Mouse (Mus musculus): ENCODE data around the gene Ccdc96. TPM values are rescaled to one million over a fixed set of nuclear protein-coding genes. Genes with fewer than 3 reads are reported as not detected.

Gene Ccdc96
- 1 to 10 TPM; 1.0 to 1.2 TPM for total RNA-seq (2021)

- peak; percentile 99 for DNase-seq (ENCODE audit: low spot score in 2 of 2)
- intact Hi-C loops (cut with DNase I) = loop anchor here (5.0 kb wide), 2 partner anchors 48 to 98 kb away; no protein-coding TSS in a partner anchor
These were observed at the start of gene Ccdc96, which contains the start of gene Tada2b for GRCm38 (mm10) chr5:36484171-36484990. Ccdc96 (plus strand) TSS chr5:36484588. Tada2b (minus strand) TSS chr5:36484285.

GRCm38 (mm10) chr5:36436858-36437257 is 47.5 kb upstream of the Ccdc96 start:
- intact Hi-C loops (cut with DNase I) = no loop called here
- DNase-seq (ENCODE audit: low spot score in 2 of 2) = no peak

DNA sequence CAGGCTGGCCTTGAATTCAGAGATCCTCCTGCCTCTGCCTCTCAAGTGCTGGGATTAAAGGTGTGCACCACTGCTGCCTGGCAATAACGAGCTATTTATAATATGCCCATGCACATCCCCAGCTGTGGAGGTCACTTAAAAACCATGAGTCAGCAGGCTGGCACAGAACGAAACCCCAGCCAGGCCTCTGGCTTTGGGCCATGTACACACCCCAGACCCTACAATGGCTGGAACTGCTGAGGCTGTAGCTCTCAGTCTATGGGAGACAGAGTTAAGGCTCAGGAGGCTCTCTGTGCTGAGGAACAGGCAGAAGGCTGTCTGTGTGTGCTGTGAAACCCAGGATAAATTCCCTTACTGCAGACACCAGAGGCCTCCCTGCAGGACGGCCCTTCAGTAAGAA is 43.6 kb upstream of the Ccdc96 start:
- intact Hi-C loops (cut with DNase I) = no loop called here
- no peak for DNase-seq (ENCODE audit: low spot score in 2 of 2)

DNA sequence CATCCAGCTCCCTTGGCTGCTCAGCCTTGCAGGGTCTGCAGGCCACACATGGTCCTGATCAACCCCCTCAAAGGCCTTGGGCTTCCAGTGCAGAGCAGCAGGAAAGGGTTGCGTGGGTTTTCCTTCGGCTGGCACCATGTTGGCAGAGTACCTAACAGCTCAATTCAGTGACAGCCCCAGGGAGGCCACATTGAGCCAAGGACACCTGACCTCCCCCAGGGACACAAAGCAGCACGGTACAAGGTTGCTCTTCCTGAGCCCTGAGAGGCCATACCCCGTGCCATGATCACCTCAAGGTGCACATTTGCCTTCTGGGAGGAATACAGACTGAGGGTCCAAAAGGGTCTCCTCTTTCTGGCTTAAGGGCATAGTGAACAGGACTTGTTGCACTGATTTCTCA is 39.8 kb upstream of the Ccdc96 start:
- DNase-seq (ENCODE audit: low spot score in 2 of 2) = no peak
- intact Hi-C loops (cut with DNase I) = no loop called here

- no peak for DNase-seq (ENCODE audit: low spot score in 2 of 2)
- intact Hi-C loops (cut with DNase I) = no loop called here
These were observed 39.4 kb upstream of the Ccdc96 start for GRCm38 (mm10) chr5:36445028-36445427.

DNA sequence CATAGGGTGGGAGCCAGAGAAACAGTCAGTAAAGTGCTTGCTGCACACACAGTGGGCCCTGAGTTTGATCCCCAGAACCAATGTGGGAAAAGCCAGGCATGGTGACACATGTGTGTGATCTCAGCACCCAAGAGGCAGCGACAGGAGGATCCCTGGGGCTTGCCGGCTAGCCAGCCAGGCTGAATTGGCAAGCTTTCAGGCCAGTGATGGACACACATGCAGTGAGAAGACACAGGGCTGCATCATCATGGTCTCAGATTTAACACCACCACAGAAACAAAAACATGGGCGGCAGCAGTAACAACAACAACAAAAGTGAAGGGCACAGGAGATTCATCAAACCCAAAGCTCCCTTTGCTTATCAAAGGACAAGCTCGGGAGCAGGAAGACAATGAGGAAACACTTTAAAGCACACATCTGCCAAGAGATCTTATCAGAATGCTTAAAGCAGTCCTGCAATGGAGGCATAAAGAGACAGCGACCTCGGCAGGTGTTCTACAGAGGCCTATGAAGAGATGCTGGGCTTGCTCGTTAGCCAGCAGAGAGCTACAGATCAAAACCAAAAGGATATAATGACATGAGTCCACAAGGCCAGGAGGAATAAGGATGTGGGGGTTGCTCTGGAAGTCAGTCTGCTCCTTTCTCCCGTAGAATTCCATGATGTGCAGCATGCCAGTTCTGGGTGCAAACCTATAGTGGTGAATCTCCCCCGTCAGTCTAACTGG is 38.1 kb upstream of the Ccdc96 start:
- intact Hi-C loops (cut with DNase I) = no loop called here
- DNase-seq (ENCODE audit: low spot score in 2 of 2) = no peak

GRCm38 (mm10) chr5:36447872-36448271 is 36.5 kb upstream of the Ccdc96 start:
- DNase-seq (ENCODE audit: low spot score in 2 of 2) = peak in 1 of 2 experiments; percentile 58
- intact Hi-C loops (cut with DNase I) = no loop called here

DNA sequence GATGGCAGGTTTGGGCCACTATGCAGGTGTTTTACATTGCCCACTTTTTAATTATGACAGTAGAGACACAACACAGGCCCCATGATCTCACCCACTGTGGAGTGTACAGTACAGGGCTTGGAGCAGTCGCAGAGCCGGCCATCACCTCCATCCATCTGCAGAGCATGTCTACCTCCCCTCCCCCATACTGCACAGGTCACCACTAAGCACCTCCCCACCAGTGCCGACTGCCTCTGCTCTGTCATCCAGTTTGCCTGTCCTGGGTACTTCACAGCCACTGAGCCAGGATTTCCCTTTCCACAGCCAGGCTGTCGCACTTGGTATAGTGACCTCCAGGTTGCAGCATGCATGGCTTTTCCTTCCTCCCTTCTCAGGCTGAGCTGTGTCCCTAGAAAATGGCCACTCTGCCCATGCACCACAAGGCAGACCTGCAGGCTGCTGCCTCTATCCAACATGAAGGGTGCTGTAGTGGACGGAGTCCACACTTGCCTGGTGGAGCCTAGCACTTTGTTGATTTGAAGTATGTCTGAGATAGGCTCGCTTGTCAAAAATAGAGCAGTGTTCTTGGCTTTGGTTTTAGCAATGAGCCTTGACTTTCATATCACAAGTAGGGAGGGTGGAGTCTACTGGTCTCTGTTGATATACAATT is 34.6 kb upstream of the Ccdc96 start:
- intact Hi-C loops (cut with DNase I) = no loop called here
- no peak for DNase-seq (ENCODE audit: low spot score in 2 of 2)

DNA sequence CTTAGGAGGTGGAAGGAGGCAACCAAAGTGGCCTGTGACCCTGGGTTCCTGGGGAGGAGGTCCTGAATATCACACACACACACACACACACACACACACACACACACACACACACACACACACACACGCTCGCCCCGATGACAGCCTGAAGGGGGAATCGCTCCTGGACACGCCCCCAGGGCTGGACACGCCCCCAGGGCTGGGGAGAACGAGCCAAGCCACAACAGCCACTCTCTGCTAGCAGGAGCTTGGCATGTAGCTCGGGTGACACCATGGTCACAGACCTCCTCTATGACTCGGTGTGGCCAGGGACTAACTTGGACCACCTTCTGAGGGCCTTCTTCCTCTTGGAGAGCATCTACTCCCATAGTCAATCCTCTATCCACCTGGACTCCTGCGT is 33.3 kb upstream of the Ccdc96 start:
- DNase-seq (ENCODE audit: low spot score in 2 of 2) = no peak
- intact Hi-C loops (cut with DNase I) = no loop called here

- intact Hi-C loops (cut with DNase I) = no loop called here
- no peak for DNase-seq (ENCODE audit: low spot score in 2 of 2)
These were observed 32.5 kb upstream of the Ccdc96 start for GRCm38 (mm10) chr5:36451872-36452389.

GRCm38 (mm10) chr5:36452821-36453220 is 31.6 kb upstream of the Ccdc96 start:
- DNase-seq (ENCODE audit: low spot score in 2 of 2) = no peak
- intact Hi-C loops (cut with DNase I) = no loop called here

DNA sequence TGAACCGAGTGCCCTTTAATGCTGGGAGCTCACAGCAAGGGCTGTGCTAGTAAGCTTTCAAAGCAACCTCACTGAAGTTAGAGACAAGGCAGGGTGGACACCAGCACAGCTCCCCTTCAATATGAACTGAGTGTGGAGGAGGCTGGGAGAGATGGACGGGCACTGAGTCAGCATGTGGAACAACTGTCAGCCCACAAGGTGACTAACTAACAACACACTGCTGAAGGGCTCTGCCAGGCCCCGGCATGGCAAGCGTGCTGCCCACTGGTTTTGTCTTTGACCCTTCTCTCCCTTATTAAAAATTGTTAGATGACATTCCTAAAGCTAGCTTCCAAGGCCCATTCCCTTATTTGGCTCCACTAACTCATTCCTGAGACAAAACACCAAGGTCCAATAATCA is 26.7 kb upstream of the Ccdc96 start:
- intact Hi-C loops (cut with DNase I) = no loop called here
- peak in 1 of 2 experiments; percentile 58 for DNase-seq (ENCODE audit: low spot score in 2 of 2)

DNA sequence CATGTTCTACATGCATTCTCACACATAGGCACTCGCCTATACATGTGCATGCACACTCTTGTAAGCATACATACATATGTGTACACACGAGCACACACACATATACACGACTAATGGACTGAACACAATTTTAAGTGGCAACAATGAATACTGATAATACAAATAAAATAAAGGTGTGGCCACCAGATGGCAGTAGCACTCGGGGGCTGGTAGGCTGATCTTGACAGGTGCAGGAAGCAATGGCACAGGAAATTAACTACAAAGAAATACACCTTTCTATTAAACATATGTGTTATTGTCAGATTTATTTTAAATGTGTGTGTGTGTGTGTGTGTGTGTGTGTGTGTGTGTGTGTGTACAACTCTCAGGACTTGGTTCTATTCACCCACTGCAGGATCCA is 25.5 kb upstream of the Ccdc96 start:
- intact Hi-C loops (cut with DNase I) = no loop called here
- DNase-seq (ENCODE audit: low spot score in 2 of 2) = peak; percentile 32 to 35

- no peak for DNase-seq (ENCODE audit: low spot score in 2 of 2)
- intact Hi-C loops (cut with DNase I) = loop anchor here (5.0 kb wide), 2 partner anchors 122 to 478 kb away; no protein-coding TSS in a partner anchor
These were observed 23.7 kb upstream of the Ccdc96 start for GRCm38 (mm10) chr5:36460712-36461111.

- intact Hi-C loops (cut with DNase I) = loop anchor here (5.0 kb wide), 2 partner anchors 121 to 479 kb away; no protein-coding TSS in a partner anchor
- no peak for DNase-seq (ENCODE audit: low spot score in 2 of 2)
These were observed 23.2 kb upstream of the Ccdc96 start for GRCm38 (mm10) chr5:36461231-36461630.

DNA sequence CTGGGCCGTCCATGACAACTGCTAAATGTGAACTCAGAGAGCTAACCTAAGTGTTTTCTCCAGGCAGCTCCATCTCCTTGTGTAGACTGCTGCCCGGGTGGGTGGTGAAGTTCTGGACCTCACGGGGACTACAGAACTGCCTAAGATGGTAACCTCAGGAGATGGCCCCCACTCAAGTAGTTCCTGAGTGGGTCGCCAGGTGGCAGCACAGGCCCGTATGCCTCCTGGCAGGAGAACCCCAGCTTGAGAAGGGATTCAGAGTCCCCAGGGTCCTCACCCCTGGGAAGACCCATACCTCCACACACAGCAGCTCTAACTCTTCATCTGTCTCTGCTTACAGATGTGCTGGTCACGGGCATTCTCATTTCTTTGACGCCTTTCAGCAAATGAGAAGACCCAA is 21.6 kb upstream of the Ccdc96 start:
- intact Hi-C loops (cut with DNase I) = loop anchor here (2.0 to 5.0 kb wide), 3 partner anchors 119 to 481 kb away; no protein-coding TSS in a partner anchor
- peak; percentile 74 to 75 for DNase-seq (ENCODE audit: low spot score in 2 of 2)

DNA sequence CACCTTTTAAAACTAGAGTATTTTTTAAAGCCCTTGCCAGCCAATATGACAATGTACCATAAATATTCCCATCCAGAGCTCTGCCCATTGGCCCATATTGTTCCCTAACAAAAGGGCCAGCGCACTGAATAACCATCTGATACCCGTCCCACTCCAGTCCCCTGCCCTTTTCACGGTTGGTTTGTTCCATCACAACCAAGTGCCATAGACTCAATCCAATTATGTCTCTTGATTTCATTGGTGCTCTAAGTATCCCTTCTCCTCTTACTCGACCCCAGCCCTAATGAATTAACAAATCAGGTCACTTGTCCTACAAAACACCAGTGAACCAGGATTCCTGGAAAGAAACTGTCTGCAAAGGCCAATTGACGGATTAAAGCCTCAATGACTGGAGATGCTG is 21.0 kb upstream of the Ccdc96 start:
- intact Hi-C loops (cut with DNase I) = loop anchor here (2.0 to 5.0 kb wide), 3 partner anchors 119 to 481 kb away; no protein-coding TSS in a partner anchor
- no peak for DNase-seq (ENCODE audit: low spot score in 2 of 2)

DNA sequence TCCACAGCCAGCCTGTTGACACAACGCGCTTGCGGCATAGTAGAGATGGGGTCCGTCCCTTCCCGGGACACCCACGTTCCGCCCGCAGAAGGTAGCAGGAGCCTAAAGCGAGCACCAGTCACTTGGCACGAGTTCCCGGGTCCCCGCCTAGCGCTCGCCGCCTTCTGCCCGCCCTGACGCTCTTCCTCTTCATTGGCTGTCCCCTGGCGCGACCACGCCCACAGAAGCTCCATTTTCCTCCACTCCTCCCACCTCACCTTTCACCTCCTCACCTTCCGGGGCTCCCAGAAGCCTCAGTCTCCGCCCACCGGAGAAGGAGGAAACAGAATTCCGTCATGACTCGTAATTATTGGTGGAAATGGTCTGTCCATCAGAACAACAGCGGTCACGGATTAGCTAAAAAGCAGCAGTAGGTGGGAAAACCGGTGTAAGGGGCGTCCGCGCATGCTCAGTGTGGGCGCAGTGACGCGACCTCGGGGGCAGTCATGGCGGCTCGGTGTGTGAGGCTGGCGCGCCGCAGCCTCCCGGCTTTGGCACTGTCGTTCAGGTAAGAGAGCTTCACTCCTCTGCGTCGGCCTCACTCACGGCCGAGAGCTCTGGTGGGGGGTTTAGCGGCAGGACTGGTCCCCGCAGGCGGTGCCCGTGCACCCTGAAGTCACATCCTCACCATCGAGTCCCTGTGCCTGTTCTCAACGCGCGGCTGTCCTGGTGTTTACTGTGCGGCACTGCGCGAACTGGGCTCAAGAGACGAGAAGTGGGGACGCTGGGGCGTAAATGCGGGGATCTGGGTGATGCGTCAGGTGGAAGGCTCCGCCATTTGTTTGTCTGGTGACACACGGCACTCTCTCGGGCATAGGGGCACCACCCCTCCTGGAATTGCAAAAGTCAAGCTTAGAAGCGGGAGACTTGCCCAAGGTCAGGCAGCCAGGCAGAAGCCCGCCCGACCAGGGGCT is 19.4 kb upstream of the Ccdc96 start, which contains the start of gene Grpel1:
TSS of gene Grpel1 (plus strand) at position 290 of the 953 bp plus-strand sequence.
- DNase-seq (ENCODE audit: low spot score in 2 of 2) = peak; percentile 98 to 100
- intact Hi-C loops (cut with DNase I) = loop anchor here (5.0 kb wide), 2 partner anchors 117 to 483 kb away; no protein-coding TSS in a partner anchor

DNA sequence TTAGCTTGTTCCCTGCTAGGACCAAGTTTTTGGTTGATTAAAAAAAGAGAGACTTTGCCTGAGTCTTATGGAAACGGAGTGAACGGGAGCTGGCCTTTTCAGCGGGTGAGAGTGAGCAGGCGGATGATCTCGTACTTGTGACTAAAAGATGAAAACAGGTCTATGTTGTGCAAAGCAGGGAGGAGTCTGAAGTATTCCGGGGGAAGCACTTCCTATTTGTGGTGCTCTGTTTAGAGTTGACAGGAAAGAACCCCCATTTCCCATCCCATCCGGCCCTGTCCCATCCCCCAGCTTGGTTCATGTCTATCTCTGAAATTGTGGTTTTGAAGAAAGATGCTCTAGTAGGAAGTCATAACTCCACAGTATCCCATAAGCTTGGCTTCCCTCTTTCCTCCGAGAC is 18.5 kb upstream of the Ccdc96 start:
- intact Hi-C loops (cut with DNase I) = no loop called here
- no peak for DNase-seq (ENCODE audit: low spot score in 2 of 2)

Measured in left cerebral cortex, postnatal 25 days (tissue).